Mouse (Mus musculus): ENCODE measurements around the gene Apol7a.

DNA sequence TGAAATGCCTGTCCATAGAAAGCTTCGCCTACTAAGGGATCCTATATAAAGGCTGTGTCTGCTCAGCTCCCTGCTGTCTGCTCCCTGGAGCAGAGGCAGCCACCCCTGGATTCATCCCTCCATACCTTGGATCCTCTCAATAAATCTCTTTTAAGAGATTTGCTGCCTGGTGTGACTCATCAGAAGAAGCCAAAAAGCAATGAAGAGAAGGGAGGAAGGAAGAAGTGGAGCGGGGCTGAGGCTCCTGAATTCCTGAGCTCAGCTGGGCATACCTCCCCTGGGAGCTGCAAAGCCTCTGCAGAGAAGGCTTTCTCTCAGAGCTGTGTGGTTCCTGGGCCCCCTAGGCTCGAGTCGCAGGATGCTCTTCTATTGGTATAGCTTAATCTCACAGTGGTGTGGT lies 19.0 kb downstream of the Apol7a start:
- no peak for TF ChIP-seq CTCF (IDR thresholded peaks at IDR 0.05)
- no peak for TF ChIP-seq EP300 (IDR thresholded peaks at IDR 0.05)

All from lung, postnatal 0 days (tissue).